Mouse (Mus musculus): ENCODE results near the gene Mfap4.

The Mfap4 gene

DNA sequence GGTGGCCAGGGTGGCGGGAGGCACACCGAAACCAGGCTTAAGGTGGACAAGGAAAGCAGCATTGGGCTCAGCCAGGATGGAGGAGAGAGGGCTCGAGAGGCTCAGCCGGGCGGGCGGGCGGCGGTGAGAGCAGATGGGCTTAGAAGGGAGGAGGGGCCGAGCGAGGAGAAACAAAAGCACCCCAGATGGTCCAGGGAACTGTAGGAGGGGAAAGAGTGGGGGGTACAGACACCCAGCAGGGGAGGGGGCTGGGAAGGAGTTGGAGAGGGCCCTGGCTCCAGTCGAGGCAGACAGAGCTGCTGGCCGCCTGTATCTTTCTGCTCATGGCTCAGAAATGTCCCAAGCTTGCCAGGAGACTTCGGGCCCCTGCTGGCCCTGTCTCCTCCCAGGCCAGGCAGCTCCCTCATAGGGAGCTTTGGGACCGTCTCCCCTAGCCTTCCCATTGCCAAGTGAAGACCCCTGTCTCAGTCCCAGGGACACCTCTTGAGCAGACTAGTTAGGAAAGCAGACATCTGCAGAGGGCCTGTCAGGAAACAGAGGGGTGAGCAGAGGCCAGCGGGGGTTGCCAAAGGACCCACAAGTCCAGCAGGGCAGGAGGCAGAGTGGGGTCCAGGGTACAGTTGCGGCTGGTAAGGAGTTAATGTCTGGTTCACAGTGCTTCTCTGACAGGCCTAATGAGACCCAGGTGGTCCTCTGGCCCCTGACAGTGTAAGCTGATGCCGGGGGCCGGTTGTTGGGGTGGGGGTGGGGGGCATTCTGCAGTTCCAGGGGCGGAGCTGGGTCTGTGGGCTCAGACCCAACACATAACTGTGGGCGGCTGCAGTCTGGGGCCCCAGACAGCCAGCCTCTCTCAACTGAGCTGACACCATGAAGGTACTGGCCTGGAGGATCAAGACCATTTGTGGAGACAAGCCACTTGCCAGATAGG, at the start of gene Mfap4:
Gene Mfap4 (plus strand): TSS at position 819 of the 928 bp plus-strand sequence.
- peak; percentile 36 for DNase-seq (ENCODE audit: low read depth, low spot score)

DNA sequence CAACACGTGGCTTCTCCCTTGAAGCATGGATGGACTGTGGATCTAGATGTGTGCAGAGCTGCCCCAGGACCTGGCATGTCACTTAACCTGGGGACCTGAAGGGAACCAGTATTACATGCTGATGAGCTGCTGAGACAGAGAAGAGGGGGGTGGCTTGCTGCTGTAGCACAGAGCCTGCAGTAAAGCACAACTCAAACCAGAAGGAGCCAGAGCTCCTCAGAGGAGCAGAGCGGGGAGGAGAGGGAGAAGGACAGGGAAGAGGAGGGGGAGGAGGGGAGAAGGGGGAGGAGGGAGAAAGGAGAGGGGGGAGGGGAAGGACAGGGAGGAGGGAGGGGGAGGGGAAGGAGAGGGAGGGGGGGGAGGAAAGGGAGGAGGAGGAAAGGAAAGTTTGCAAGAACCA, 48.9 kb upstream of the Mfap4 start:
- no peak for DNase-seq (ENCODE audit: low read depth, low spot score)

DNA sequence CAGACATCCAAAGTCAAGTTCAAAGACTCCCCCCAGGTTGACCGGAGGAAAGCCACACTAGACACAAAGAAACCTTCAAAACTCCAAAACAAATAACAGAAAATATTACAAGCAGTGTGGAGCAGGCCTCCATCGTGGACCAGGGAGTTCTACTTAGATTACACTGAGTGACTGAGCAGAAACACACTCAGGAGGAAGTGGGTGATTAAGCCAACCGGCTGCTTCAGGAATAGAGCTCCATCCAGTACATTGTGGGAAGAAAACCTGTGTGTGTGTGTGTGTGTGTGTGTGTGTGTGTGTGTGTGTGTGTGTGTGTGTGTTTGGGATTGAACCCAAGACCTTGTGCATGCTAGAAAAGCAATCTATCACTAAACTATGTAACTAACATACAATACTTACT, 46.1 kb upstream of the Mfap4 start:
- DNase-seq (ENCODE audit: low read depth, low spot score) = no peak

DNA sequence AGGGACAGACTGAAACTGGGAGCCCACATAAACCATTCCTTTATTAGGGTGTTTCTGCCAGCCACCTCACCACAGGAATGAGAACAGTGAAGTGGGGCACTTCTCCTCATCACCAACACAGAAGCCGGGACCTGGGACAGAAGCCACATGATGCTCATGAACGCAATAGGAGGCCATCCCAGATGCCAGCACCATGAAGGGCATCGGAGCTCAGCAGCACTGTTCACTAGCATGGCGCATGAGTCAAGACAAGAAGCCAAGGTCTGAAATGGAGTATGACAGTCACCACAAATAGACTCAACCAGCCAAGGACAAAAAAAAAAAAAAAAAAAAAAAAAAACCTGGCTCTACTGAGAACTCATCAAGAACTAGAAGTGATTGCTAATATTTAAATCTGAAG, 44.8 kb upstream of the Mfap4 start:
- DNase-seq (ENCODE audit: low read depth, low spot score) = no peak

DNA sequence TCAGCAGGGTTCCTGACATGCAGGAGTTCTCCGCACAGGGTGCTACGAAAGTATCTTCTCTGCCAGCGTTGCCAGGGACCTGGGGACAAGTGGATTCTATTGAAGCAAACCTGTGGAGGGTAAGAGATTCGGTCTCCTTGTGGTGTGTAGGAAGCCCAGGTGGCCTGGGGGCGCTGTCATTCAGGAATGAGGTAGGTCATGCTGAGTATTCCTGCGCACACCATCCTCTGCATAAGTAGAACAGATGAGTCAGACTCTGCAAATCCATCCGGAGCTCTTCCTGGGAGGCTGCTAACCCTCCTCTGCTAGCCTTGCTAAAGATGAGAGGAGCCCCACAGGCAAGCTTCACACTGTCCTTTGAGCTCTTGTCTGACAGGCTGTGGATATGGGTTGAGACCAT, 43.6 kb upstream of the Mfap4 start:
- DNase-seq (ENCODE audit: low read depth, low spot score) = no peak

DNA sequence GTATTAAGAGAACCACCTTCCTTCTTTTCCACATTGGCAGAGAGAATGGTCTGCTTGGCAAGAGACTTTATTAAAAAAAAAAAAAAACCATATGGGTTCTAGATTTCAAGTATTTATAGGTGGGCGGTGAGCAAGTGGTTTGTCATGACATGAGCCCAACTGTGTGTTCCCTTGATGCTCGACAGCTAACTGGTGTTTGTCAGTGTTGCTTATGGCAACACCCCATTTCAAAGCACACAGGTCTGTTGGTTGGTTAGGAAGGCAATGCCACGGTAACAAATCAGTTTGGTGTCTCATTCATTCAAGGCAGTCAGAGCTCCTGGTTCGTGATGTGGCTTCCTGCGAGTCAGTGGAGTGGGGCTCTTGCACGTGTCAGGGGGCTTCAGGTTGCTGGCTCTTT, 41.4 kb upstream of the Mfap4 start:
- DNase-seq (ENCODE audit: low read depth, low spot score) = no peak

DNA sequence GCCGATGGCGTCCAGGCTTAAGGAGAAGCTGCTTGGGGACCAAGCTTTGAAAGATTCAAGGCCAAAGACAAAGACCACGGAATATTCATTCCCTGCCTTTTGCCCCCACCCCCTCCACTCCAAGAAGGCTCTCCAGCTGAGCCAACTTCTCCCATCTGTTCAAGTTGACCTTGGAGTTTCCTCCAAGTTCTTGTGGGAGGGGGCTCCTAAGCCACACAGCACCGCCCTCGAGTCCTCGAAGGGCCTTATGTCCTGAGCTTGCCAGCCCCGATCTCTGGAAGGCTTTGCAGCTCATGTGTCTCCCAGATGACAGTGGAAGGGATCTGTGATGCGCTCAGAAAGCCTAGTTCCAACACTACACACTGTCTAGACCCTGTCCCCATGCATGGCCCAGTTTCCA, 37.9 kb upstream of the Mfap4 start:
- DNase-seq (ENCODE audit: low read depth, low spot score) = no peak

DNA sequence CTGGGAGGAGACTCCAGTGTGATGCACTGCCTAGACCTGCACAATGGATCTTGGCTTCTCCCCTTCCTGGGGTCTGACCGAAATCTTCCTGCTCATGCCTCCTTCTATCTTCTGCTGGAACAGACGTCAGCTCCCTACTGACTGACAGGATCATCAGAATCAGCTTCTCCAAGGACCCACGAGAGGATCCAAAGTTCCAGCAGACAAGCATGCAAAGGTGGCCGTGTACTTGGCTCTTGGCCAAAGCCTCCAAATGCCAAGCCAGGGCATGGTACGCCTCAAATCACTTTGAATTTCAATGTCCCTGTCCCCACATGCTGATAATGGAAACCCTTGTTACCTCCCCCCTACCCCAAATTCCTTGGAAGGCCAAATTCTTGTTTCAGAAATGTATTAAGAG, 37.2 kb upstream of the Mfap4 start:
- no peak for DNase-seq (ENCODE audit: low read depth, low spot score)

DNA sequence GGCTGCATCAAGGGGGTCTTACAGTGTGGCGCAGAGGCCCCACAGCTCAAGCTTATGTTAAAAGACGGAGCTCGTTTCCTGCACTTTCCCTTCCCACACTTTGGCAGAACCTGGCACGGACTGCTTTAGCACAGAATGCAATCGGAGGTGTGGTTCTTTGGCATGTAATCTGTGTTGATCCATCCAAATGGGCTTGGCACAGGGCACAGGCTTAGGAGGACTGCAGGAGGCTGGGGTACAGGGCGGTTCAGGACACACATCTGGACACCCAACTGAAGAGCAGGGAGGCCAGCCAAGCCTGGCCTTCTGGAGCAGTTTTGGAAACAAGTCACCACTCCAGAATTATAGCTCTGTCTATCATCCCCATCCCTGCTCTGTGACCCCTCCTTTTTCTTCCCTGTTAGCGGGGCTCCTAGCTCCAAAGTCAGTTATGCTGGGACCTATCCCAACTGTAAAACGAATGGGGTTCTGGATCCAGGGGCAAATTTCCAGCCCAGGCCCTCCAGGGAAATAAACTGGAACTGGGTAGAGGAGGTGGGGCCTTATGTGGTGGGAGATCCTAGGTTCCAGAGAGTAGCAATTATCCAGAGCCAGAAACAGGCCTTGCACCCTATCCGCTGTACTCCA, 36.5 kb upstream of the Mfap4 start:
- peak; percentile 9 for DNase-seq (ENCODE audit: low read depth, low spot score)

DNA sequence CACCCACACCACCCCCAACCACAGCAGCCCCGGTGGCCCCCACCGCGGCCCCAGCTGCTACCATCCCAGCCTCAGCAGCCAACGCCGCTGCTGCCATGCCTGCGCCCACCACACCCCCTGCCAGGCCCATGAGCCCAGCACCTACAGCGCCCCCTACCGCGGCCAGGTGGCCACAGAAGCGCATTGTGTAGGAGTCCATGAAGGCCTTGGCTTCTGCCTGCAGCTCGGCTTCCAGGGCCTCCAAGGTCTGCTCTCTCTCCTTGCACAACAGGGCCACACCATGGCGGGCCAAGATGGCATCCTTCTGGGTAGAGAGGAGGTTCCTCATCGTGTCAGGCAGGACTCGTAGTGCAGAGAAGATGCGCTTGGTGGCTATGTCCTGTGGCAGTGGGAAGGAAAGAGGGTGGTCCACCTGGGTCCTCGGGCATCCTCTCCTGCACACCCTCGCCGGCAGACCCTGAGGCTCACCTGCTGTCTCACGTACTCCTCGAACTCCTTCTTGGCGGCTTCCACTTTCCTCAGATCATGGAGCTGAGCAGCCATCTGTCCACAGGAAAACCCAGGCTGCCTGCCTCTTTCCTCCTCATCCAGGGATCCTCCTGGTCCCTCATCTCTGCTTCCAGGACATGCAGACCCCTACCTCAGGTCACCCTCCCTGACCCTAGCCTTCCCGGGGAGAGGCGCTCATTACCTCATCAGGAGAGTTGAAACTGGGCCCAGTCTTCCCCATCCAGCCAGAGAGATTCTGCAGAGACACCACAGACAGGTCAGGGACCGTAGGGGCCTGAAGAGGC, 35.5 kb upstream of the Mfap4 start:
- no peak for DNase-seq (ENCODE audit: low read depth, low spot score)

DNA sequence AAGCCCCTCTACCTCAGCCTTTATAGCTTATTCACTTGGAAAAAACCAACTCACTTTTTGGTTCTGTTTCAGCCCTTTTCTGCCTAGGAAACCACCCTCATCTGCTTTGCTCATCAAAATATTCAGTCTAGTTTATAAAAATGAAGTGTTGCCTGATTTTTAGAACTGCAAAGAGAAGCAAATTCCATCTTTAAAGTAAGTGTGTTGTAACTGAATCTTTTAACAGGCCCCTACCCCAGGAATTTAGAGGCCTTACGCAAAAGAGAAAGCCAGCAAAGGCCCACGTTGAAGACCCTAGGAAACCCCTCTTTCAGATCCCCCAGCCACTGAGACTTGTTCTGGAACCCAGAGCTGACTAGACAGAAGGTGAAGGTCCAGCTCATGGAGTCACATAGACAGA, 21.2 kb upstream of the Mfap4 start:
- no peak for DNase-seq (ENCODE audit: low read depth, low spot score)

DNA sequence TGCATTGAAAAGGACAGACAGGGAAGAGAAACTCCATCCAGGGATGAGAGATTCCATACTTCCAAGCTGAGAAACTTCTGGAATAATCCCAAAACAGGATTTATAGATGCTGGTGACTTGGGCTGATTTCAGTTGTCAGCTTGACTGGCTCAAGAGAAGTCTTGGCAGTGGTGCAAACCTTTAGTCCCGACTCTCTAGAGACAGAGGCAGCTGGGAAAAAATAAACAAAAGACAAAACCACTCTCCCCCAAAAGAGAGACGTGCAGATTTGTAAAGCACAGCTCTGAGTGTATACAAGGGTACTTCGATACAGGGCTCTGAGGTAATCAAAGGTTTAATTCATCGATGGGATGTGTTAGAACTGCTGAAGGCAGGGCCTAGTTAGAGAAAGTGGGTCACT, 19.8 kb upstream of the Mfap4 start:
- no peak for DNase-seq (ENCODE audit: low read depth, low spot score)

DNA sequence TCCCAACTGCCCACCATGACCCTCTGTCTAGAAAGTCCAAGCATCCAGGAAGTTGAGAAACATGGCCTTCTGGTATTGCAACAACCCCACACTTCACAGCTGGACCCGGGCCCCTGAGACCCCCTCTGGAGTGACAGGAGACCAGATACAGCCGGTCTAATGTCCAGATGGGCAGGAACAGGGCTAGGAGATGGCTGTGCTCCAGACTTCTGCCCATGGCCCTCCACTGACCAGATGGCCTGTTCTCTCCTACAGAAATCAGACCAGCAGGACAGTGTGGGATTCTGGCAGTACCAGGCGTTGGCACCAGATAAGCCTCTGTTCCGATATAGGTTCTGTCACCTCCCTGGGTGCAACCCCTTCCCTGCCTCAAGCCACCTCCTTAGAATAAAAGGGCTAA, 16.7 kb upstream of the Mfap4 start:
- no peak for DNase-seq (ENCODE audit: low read depth, low spot score)

DNA sequence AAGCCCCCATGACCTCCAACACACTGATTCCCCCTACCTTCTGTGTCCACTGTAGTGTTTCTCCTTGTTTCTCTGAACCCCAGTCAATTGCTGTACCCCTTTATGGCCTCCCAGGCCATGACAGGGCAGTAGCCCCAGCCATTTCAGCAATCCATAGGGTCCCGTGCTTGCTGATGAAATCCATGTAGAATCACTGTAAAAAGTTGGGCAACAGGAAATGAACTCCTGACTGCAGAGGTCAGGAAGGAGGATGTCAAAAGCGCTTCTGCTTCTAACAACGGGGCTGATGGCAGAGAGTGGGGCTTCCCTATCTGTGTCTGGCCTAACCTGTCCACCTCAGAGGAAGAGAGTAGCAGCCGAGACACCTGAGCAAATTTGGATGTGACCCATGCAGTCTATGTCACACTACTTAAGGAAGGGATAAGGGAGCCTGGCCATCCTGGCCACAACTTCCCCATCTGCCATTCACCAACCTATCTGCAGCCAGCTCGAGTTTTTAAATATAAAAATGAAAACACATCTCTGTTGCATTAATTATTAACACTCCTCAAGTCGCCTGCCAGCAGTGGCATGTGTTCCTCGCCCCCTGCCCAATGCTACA, 15.8 kb upstream of the Mfap4 start:
- no peak for DNase-seq (ENCODE audit: low read depth, low spot score)

DNA sequence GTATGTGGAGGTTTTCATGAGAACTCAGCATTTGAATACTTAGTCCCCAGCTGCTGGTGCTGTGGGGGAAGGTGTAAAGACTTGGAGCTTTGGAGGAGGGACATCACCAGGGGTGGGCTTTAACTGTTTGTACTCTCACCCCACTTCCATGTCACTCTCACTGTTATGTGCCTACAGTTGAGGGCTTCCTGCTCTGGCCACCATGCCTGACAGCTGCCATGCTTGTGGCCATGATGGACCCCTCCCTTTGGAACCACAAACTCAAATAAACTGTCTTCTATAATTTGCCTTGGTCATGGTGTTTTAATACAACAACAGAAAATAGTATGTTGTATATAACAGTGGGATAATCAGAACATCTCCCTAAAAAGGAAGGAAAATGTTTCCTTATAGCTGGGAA, 14.4 kb upstream of the Mfap4 start:
- no peak for DNase-seq (ENCODE audit: low read depth, low spot score)

DNA sequence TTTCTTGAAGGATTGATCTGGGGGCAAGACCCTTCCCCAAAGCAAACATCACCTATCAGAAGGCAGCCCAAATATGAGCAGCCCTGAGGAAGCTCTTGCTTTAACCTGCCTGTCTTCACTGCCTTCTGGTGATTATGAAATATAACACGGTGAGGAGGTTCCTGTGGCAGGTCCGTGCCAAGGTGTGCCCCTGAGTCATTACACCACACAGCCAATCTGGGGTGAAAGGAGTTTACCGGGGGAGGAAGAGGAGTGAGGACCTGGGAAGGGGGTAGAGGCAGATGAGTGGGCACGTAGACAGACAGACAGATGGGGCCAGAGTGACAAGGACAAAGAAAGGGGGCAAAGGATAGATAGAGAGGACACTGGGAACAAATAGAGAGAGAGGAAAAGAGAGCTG, 11.6 kb upstream of the Mfap4 start:
- DNase-seq (ENCODE audit: low read depth, low spot score) = no peak

DNA sequence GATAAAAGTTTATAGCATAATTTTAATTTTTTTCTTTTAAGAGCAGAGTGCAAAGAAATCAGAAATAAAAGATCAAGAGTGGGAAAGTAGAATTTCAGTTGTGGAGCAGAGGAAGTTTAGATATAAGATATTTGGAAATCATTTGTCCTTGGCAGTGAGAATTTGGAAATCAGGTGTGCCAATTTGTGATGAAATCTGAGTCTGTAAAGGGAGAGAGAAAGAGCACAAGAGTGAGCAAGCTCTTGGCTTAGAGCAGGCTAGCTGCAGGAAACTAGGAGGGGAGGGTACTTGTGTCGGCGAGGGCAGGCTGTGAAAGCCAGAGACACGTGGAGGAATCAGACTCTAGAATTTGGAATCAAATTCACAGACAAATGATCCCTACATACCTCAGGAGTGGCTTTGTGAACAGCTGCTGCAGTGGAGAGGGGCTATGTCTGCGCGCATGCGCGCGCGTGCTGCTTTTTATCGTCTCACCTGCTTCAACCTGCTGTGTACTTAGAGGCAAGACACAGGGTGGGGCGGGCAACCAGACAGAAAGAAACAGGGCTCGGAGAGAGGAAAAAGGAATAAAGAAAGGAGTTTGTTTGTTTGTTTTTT, 8.3 kb upstream of the Mfap4 start:
- no peak for DNase-seq (ENCODE audit: low read depth, low spot score)

DNA sequence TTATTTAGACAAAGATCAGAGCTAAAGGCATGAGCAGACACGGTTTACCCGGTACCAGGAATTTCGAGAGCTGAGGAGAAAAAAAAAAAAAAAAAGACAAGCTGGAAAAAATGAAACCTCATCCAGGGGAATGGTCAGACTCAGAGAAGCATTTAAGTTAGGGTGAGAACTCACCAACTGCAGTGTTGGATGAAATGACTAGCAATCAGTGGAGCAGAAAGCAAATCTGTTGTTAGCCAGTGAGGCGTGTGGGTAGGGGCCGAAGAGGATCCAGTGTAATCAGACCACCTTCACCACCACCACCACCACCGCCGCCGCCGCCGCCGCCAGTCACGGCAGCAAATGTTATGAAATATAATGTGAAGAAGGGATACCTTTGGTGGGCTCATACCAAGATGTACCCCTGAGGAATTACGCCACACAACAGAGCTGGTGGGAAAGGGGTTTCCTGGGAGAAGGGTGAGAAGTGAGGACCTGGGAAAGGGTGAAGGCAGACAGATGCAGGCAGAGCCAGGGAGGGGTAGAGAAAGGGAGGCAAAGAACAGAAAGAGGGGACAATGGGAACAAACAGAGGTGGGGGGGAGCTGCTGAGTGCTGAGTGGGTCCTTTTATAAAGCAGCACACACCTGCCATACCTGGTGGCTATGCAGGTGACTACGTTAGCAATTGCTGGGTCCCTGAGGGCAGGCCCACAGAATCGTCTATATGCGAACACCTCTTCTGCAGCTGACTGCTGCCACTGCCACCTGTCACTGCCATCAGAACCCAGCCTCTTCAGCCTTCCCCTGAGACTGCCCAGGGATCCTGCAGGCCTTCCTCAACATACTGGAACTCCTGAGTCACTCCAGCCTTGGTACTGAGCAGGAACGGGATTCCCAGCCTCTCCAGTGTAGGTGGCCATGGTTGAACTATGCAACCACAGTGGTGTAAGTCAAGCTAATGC, 7.4 kb upstream of the Mfap4 start:
- no peak for DNase-seq (ENCODE audit: low read depth, low spot score)

DNA sequence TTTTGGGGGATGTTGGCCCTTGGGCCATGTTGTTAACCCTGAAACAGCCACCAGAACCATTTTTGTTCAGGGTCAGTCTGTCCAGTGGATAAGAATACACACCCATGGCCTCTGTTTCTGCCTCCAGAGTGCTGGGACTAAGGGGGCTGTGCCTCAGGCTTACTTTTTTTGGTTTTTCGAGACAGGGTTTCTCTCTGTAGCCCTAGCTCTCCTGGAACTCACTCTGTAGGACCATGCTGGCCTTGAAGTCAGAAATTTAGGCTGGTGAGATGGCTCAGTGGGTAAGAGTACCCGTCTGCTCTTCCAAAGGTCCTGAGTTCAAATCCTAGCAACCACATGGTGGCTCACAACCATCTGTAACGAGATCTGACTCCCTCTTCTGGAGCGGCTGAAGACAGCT, 6.4 kb upstream of the Mfap4 start:
- DNase-seq (ENCODE audit: low read depth, low spot score) = no peak

DNA sequence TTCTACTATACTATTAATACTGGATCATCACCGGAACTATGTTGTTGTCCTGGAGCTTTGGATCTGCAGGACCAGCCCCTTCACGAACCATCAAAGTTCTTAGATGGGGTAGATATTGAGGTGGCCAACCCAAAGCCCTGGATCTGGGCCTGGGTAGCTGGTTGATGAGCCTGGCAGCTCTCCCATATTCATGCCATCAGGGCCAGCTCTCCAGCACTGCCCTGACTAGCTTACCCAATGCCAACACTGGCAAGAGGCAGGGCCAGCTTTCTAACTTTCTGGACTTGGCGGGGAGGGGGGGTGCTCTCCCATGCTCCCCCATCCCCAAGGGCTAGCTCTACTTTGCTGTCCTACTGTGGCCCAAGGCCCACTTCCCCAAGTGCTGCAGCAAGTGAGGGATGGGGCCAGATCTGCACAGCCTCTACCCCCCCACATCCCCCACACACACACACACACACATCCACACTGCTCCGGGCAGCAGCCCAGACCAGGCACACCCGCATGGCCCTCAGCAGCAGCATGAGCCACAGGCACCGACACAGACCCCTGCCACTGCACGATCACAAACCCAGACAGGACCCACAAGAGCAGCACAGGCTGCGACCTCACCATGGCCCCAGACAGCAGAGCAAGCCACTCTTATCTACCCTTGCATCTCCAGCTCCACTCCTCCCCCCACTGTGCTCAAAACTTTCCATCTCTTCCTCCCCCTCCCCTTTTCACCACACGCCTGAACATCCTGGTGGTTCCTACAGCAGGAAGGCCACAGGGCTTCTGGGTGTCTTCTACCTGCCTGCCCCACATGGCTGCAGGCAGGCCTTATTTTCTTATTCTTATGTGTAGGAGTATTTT, 3.8 kb upstream of the Mfap4 start:
- DNase-seq (ENCODE audit: low read depth, low spot score) = no peak
